Mouse (Mus musculus): ENCODE measurements around the gene Dapk2. TPM values are rescaled to one million over a fixed set of nuclear protein-coding genes. Genes with fewer than 3 reads are reported as not detected.

Dapk2 gene
- total RNA-seq, 2 experiments from 2014 or later = 24.2 to 38.4 TPM

GRCm38 (mm10) chr9:66124681-66125542 lies 33.1 kb upstream of the Dapk2 start:
- intact Hi-C loops (cut with DNase I) = loop anchor here (5.0 kb wide), 1 partner anchor 63 kb away; the partner anchor contains the start of gene Ppib
- peak; percentile 11; the same call in 1 of the 2 replicates for TF ChIP-seq CTCF (IDR thresholded peaks at IDR 0.05)
- Histone ChIP-seq H3K4me3 (peak overlapping the region; percentile 99), H3K27ac (peak overlapping the region; percentile 95)
- DNase-seq = peak; percentile 99

GRCm38 (mm10) chr9:66125543-66126455 lies 32.2 kb upstream of the Dapk2 start:
- H3K27ac ChIP-seq = peak overlapping the region; percentile 95
- intact Hi-C loops (cut with DNase I) = no loop called here
- peak overlapping the region; percentile 99 for H3K4me3 ChIP-seq

GRCm38 (mm10) chr9:66126456-66127192 lies 31.4 kb upstream of the Dapk2 start, which contains the start of the genes Snx1 and Ciao2a:
Gene Snx1 (minus strand): TSS chr9:66126587.
Gene Ciao2a (plus strand): TSS chr9:66126611.
- no peak for TF ChIP-seq CTCF (IDR thresholded peaks at IDR 0.05)
- H3K4me3 ChIP-seq = peak within 1 kb of the TSS; percentile 99
- intact Hi-C loops (cut with DNase I) = no loop called here
- H3K27ac ChIP-seq = peak within 1 kb of the TSS; percentile 95
- peak; percentile 93 for DNase-seq

More at GRCm38 (mm10) chr9:66125543-66126455, 32.2 kb upstream of the Dapk2 start:
- TF ChIP-seq CTCF (IDR thresholded peaks at IDR 0.05) = no peak
- DNase-seq = no peak

GRCm38 (mm10) chr9:66127193-66127546 lies 30.9 kb upstream of the Dapk2 start:
- DNase-seq = no peak
- H3K4me3 ChIP-seq = peak overlapping the region; percentile 99
- H3K27ac ChIP-seq = peak overlapping the region; percentile 95
- TF ChIP-seq CTCF (IDR thresholded peaks at IDR 0.05) = no peak
- intact Hi-C loops (cut with DNase I) = no loop called here

- no peak for TF ChIP-seq CTCF (IDR thresholded peaks at IDR 0.05)
- Histone ChIP-seq H3K4me3 (no peak overlapping the region), H3K27ac (no peak overlapping the region)
- intact Hi-C loops (cut with DNase I) = no loop called here
- no peak for DNase-seq
Measured at GRCm38 (mm10) chr9:66127884-66128283, 30.1 kb upstream of the Dapk2 start.

- DNase-seq = no peak
- Histone ChIP-seq H3K4me3 (no peak overlapping the region), H3K27ac (no peak overlapping the region; the same call in 1 of the 2 replicates)
- intact Hi-C loops (cut with DNase I) = no loop called here
- TF ChIP-seq CTCF (IDR thresholded peaks at IDR 0.05) = no peak
Measured at GRCm38 (mm10) chr9:66131466-66131865, 26.6 kb upstream of the Dapk2 start.

GRCm38 (mm10) chr9:66135967-66136366 lies 22.1 kb upstream of the Dapk2 start:
- intact Hi-C loops (cut with DNase I) = no loop called here
- DNase-seq = no peak
- Histone ChIP-seq H3K4me3 (no peak overlapping the region), H3K27ac (no peak overlapping the region)
- TF ChIP-seq CTCF (IDR thresholded peaks at IDR 0.05) = peak; percentile 60

GRCm38 (mm10) chr9:66138193-66138592 lies 19.8 kb upstream of the Dapk2 start:
- Histone ChIP-seq H3K4me3 (no peak overlapping the region), H3K27ac (no peak overlapping the region)
- intact Hi-C loops (cut with DNase I) = no loop called here
- TF ChIP-seq CTCF (IDR thresholded peaks at IDR 0.05) = no peak
- no peak for DNase-seq

- Histone ChIP-seq H3K4me3 (no peak overlapping the region), H3K27ac (no peak overlapping the region)
- DNase-seq = no peak
- no peak for TF ChIP-seq CTCF (IDR thresholded peaks at IDR 0.05)
- intact Hi-C loops (cut with DNase I) = loop anchor here (5.0 to 10.0 kb wide), 2 partner anchors 255 to 683 kb away; no protein-coding TSS in a partner anchor
Measured at GRCm38 (mm10) chr9:66142265-66142664, 15.8 kb upstream of the Dapk2 start.

- intact Hi-C loops (cut with DNase I) = loop anchor here (5.0 to 10.0 kb wide), 2 partner anchors 253 to 681 kb away; no protein-coding TSS in a partner anchor
- peak; percentile 70 for DNase-seq
- Histone ChIP-seq H3K4me3 (no peak overlapping the region), H3K27ac (no peak overlapping the region)
- peak; percentile 91 for TF ChIP-seq CTCF (IDR thresholded peaks at IDR 0.05)
Measured at GRCm38 (mm10) chr9:66144248-66144647, 13.8 kb upstream of the Dapk2 start.

GRCm38 (mm10) chr9:66146141-66146540 lies 11.9 kb upstream of the Dapk2 start:
- H3K4me3 ChIP-seq = no peak overlapping the region
- intact Hi-C loops (cut with DNase I) = loop anchor here (10.0 kb wide), 1 partner anchor 679 kb away; no protein-coding TSS in a partner anchor
- no peak for TF ChIP-seq CTCF (IDR thresholded peaks at IDR 0.05)
- DNase-seq = no peak
- no peak overlapping the region for H3K27ac ChIP-seq

GRCm38 (mm10) chr9:66152011-66152410 lies 6.0 kb upstream of the Dapk2 start:
- intact Hi-C loops (cut with DNase I) = no loop called here
- DNase-seq = no peak
- no peak overlapping the region for H3K27ac ChIP-seq
- H3K4me3 ChIP-seq = no peak overlapping the region
- TF ChIP-seq CTCF (IDR thresholded peaks at IDR 0.05) = no peak

Measured in gastrocnemius, adult 2 months (tissue).